Mouse (Mus musculus) G1E-ER4 (cell line): ENCODE results near the gene Gm14393. TPM values are rescaled to one million over a fixed set of nuclear protein-coding genes. Genes with fewer than 3 reads are reported as not detected.
"Not testable (repeated sequence)": the region's sequence is repeated elsewhere in the genome, so short reads cannot be mapped to it uniquely, and the experiment has no call there.

Experiments
- GATA1 ChIP-seq: IDR thresholded peaks from one replicate; pipeline ENCODE4 v1.8.0; 2012; ENCODE audit warnings: low read length, inconsistent platforms
- polyA plus RNA-seq: library from polyadenylated mRNA; stranded (reverse); fragments of >175 nt; gene quantifications from 2 replicates; pipeline ENCODE4 v1.2.3, GENCODE M21; 2012

Gm14393 gene
- polyA plus RNA-seq: not detected in 2 replicates

GRCm38 (mm10) chr2:175067681-175068261, at the start of gene Gm14393:
Gene Gm14393, minus strand, starts transcription at chr2:175067781.
- TF ChIP-seq GATA1: not testable (repeated sequence)

Other genes with a start within 250 kb of the Gm14393 start
- 0.11 TPM in 1 of 2 replicates, not detected in the other for gene Gm14444, start 57.5 kb downstream of the Gm14393 start, polyA plus RNA-seq
- 0.16 and 0.17 TPM in 2 replicates for gene Gm14399, start 74.2 kb upstream of the Gm14393 start, polyA plus RNA-seq
- 0.03 and 0.06 TPM in 2 replicates for gene Gm14443, start 108.1 kb upstream of the Gm14393 start, polyA plus RNA-seq
- 1.2 and 1.4 TPM in 2 replicates for gene Gm14391, start 139.1 kb upstream of the Gm14393 start, polyA plus RNA-seq
- gene Gm14440, start 207.3 kb upstream of the Gm14393 start, polyA plus RNA-seq: 0.08 and 0.15 TPM in 2 replicates